Mouse (Mus musculus) frontal cortex, adult 2 months (tissue): ENCODE data around the gene Gna14. TPM values are rescaled to one million over a fixed set of nuclear protein-coding genes. Genes with fewer than 3 reads are reported as not detected.

Experiments
- DNase-seq, 2 experiments: peaks; one replicate each; pipeline ENCODE4 v3.0.0; 2022; ENCODE audit warnings: low spot score in 1 of 2; ENCODE audit errors: extremely low spot score in 1 of 2
- polyA plus RNA-seq: library from polyadenylated mRNA; depleted of rRNA; stranded (reverse); fragments of >200 nt; gene quantifications from 2 replicates; pipeline ENCODE4 v1.2.3, GENCODE M21; 2012

Gna14 gene
- polyA plus RNA-seq, 1 experiment, result 0.30 TPM

DNA sequence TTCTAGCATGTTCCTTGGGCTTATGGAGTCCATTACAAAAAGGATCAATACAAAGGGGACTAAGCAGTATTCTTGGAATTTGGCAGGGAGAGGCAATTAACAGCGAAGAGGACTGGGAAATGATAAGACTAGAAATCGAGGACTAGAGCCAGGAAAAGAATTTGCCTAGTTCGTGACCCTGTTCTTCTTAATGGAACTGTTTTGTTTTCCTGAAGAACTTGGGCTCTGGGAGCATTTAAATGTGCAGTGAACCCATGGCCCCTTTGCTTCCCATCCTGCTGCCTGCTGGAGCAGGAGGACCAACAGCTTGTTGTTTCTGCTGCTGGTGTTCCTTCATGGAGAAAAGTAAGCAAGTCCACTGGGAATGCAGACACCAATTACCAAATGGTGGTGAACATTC lies 15.3 kb downstream of the Gna14 start:
- DNase-seq, result no peak

DNA sequence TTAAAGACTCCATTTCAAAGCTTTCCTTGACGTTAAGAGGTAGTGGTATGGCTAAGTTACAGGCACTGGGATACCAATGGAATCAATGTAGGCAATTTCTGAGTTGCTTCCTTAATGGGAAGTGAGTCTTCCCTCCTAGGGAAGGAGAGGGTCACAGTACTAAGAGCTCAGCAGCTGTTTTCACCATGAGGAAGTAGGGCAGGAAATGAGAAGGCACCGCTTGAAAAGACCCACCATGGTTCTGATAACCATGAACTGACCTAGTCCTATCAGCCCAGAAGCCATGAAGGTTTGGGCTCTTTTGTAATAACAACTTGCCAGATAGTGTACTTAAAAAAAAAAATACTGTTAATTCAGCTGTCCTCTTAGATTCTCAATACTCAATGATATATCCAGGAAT lies 20.6 kb downstream of the Gna14 start:
- DNase-seq, result no peak

DNA sequence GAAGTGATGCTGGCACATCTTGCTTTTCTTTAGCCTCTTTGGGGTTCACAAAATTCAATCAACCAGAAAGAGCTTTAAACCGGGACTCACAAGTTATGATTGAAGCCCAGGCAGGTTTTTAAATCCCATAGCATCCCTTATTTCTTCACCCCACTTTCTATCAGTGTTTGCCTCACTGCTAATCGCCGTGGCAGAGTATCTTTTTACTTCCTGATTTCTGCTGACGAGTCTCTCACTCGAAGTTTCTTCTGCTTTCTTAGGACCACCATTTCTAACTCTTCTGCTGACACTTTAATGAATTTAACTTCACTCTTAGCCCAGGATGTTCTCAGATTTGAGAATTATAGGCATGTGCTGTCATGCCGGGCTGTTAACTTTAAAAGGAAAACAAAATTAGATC lies 21.6 kb downstream of the Gna14 start:
- no peak for DNase-seq

DNA sequence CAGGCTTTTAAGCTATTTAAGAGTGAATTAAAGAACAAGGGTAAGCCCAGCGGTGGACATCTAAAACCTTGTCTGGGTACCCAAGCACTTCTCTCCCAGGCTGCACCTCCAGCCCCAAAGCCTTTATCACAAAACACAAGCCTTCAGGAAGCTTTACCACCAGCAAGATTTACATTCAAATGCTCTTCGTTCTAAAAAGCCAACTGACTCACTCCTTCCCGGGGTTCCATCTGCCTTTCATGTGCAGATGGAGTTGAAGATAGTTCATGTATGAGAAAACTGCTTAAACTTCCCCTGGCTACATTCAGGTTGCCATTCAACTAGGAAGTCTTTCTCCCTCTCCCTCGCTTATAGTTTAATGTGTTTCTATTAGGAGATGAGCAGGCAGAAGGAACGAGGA lies 23.8 kb downstream of the Gna14 start:
- DNase-seq, result no peak

DNA sequence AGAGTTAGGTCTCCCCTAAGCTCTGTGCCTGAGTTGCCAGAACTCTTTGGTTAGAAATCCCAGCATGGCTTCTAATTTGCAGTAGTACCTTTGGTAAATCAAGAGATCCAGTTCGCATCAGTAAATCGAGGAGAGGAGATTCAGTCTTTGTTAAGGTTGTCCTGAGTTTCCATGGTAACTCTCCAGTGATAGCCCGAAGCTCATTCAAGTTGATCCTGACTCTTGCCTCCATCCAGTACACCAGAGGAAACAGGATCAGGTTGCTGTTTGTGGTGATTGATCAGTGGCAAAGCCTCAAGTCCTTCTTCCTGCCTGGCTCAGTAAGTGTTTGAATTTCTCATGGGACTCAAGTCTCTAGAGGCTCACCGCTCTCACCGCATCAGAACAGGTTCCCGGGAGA lies 24.7 kb downstream of the Gna14 start:
- no peak for DNase-seq

DNA sequence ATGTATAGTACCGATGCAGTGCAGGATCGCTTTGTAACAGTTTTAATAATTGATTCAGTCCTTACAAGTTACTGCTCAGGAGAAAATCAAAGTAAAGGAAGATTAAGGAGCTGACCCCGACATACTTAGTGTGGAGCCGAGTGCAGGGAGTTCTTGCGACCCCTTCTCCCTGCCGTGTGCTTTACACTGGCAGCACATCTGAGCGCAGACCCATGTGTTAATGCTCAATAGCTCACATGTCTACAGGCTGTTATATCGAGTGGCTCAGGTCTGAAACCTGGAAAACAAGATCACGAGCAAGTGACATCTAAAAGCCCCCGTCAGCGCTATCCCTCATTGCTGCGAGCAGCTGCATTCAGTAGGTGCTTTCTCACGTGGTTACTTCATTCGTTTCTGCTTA lies 25.3 kb downstream of the Gna14 start:
- DNase-seq, result no peak

DNA sequence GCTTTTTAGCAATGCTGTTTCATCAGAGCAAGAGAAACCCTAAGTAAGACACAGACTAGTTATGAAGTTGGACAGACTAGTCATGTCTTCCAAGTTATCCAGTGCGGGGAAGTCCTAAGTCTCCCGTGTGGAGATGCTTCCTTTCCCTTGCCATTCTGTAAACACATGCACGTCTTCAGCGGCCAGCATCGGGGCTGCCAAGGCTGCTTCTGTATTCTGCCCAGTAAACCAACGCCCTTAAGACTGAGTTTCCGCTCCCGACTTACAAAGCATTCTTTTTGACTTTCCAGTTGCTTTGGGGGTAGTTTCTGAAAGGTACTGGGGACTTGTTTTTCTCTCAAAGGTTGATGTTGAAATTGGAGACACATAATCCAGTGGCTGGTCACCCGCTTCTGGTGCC lies 26.9 kb downstream of the Gna14 start:
- no peak for DNase-seq

DNA sequence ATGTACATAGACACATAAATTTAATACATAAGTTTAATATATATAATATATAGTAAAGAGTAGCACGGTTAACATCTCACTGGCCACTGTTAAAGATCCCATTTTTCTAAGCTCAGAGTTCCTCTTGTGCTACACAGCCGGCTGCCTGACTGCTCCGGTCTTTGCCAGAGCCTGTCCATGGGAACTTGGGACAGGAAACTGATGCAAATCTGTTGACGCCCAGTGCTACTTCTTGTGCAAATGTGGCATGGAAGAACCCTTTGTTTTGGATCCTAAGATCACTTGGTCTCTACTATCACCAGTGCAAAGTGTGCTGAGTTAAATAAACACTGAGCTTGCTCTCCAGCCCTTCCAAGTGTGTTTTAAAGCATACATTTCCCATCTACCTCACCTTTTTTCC lies 29.2 kb downstream of the Gna14 start:
- DNase-seq, result no peak

DNA sequence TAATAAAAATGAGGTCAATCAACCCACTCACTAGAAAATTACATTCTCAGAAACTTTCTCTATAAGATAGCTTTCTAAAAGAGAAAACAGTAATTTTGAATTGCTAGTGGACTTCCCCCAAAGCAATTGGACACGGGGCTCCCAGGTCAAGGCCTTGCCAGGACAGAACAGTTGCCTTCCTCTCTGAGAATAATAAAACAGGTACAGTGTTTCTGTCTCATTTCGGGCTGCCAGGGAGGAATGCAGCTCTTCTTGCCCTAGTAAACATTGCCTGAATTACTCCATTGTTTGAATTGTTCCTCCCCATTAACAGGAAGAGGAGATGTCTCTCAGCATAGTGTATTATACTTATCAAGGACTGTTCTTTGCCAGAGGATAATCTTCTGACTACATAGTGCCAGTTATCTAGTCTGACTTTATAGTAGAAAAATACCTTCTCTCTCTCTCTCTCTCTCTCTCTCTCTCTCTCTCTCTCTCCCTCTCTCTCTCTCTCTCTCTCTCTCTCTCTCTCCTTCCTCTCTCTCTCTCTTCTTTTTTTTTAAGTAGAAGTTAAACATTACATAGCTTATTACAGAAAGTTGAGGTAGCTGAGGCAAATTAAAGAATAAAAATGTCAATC lies 33.3 kb downstream of the Gna14 start:
- DNase-seq, result no peak

DNA sequence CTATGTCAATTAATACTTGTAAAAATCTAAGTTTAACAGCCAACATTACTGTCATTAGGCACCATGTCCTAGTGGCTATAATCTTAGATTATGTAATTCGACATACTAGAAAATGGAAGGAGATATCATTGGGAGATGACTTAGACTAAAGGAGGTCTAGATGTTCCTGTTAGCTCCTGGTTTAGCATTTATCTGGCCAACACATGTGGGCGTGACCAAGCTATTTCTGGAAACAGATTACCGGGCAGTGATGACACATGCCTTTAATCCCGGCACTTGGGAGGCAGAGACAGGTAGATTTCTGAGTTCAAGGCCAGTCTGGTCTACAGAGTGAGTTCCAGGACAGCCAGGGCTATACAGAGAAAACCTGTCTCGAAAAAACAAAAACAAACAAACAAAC lies 37.1 kb downstream of the Gna14 start:
- DNase-seq, result no peak

DNA sequence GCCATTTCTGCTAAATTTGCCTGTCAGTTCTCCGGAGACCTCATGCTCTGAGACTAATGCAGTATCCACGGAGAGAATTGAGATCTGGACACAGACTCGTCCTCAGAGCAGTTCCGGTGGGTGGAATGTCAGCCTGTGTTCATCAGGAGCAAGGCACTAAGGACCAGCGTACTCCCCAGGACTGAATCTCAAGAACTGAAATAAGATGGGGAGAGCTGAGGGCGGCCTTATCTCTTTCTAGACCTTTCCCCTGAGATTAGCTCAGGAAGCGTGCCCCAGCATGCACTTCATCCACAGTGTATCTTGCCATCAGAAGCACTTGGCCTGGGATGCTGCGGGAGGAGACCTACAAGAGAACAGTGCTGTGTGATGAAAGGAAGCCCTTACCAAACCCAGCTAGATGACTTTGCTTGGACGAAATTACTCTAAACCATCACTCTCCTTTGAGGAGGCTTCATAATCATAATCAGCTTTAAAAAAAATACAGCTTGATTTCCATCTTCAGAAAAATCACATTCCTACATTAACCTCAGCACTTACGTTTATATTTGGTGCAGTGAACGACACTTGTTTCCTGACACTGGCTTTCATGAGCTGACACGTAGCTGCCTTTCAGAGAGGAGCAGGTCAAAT lies 41.9 kb downstream of the Gna14 start:
- no peak for DNase-seq

DNA sequence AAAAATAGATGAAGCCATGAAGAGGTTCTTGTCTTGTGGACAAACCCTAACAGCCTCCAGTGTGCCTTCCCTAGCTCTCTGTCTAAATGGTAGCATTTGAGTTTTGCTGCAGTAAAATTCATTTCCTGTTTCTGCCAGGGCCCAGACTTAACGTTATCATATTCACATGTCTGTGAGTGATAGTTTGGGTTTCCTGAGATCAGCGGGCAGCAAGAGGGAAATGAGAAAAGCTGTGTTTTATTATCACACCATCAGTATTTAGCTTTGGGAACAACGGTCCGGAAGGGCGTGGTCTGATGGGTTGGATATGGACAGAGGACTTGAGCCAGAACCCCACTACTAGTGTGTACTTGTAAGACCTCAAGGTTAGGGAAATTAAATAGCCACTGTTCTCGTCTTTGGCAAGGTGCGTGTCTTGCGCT lies 42.6 kb downstream of the Gna14 start:
- no peak for DNase-seq

DNA sequence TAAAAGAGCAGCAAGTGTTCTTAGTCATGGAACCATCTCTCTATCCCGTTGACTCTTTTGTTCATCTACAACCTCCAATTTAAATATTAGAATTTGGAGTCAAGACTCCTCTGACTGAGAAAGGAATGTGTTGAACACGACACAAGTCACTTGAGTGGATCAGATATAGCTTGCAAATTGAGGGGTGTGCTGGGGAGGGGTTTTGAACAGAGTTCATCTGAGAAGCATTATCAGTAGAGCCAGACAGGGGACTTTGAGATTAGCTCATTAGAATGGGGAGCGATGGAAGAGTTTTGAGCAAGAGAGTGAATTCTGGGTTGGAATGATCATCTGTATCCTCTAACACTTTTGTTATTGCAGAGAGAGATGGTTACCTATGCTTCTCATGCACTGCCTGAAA lies 46.5 kb downstream of the Gna14 start:
- no peak for DNase-seq

DNA sequence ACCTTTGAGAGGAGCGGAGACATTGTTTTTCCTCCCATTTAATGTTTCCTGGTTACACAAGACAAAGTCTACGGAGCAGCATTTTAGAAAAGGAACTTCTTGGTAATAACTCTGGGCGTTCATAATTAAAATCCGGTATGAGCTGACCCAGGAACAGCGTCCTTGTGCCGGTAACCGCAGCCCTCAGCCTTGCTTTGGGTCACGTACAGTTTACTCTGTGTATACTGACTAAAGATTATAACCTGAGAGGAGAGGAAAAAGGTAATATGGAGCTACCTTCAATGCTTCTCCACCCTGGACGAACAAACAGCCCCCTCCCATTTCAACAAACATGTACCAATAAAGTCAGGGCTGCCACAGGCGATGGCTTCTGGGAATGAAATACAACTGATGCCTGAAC lies 48.7 kb downstream of the Gna14 start:
- DNase-seq, result no peak

DNA sequence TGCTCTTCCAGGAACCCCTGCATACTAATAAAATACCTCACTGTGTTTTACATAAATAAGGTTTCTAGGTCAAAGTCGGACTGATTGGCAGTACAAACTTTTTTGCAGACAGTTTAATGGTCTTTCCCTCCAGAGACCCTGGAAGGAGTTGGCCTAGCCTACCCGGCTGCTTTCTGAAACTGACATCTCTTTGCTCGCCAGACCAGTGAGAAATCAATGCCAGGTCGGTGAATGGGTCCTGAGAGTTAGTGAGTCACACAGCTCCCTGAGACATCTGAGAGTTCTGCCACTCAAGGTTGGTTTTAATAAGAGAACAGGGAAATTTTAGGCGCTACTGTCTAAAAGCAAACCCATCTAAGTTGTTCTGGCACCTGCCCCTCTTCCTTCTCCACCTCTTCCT lies 49.1 kb downstream of the Gna14 start:
- no peak for DNase-seq

DNA sequence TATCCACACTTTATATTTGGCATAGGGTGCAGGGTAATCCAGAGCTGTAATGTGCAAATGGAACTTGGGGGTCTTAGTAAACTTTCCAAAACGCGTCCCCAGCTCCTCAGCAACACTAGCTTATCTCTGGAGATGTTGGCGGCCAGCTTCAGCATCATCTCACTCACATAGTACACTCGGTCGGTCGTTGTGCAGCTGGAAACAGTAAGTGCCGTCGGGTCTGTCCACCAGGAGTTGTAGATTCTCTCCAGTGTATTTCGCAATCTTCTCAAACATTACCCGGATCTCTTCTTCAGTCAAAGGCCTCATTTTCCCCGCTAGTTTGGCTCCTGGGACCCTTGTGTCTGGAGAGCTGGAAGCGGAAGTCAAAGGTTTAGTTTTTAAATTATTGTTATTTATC lies 55.2 kb downstream of the Gna14 start:
- no peak for DNase-seq

DNA sequence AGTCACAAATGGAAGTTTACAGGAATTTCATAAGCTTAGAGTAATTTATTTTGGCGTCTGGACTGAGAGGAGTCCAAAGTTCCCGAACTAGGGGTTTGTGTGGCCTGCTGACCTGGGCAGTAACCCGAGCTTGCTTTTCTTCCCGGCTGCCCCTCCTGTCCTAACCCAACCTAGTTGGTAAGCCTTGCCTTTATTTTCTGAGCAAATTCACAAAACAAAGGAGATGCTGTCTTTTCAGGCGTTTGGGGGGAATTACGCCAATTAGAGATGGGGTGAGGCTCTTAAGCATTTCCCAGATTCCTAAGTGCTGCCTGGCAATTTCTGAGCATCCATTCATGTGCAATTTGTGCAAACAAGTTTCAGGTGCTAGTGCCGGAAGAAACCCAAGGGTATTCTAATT lies 55.9 kb downstream of the Gna14 start:
- DNase-seq, result no peak

DNA sequence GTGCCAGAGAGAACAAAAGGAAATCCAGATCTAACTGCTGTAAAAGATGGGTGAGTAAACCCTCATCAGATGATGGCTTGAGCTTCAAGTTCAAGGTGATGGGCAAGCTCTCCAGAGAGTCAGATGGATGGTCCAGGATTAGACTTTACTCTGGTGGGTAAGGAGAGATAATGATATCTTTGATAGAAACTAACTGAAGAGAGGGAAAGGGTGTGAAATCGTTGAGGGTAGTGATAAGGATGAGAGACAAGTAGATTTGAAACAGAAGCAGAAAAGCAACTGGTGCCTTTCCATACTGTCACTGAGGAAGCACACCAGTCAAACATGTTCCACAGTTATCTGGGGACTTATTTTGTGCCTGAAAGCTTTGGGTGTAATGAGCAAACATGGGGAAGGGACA lies 56.9 kb downstream of the Gna14 start:
- no peak for DNase-seq

DNA sequence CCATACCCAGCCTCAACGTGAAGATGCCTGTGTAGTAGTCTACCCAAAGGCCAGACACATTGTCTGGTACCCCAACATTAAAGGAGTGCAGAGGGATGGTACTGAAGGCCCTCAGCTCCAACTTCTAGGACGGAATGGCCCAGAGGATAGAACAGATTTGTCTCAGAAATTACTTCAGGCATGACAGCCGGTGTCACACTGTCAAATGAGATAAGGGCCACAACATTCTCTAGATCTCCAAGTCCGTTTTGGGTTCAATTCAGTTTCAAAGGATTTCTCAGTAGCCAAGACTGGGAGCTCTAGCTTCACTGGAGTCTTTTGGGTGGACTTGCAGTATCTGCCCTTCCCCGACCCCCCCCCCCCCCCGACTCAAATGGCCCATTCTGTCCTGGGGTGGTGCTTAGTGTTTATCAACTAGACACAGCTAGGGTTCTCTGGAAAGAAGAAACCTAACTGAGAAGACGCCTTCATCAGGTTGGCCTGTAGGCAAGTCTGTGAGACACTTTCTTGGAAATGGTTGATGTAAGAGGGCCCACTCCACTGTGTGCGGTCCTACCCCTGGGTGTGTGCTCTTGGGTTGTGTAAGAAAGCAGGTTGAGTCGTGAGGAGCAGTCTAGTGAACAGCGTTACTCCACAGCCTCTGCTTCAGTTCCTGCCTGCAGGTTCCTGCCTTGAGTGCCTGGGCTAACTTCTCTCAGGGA lies 59.4 kb downstream of the Gna14 start:
- no peak for DNase-seq

DNA sequence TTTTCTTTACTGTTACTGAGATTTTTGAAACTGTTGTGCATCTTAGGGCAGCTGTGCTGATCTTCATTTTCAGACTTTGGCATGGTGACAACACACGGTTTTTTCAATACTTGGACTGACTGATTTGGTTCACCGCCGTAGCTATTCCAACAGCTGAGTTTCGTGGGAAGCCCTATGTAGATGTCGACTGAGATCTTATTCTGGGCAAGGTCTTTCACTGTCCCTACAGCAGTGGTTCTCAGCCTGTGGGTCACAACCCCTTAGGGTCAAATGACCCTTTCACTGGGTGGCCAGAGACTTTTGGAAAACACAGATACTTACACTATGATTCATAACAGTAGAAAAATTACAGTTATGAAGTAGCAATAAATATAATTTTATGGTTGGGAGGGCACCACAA lies 60.5 kb downstream of the Gna14 start:
- peak in 1 of 2 experiments; percentile 2 for DNase-seq

DNA sequence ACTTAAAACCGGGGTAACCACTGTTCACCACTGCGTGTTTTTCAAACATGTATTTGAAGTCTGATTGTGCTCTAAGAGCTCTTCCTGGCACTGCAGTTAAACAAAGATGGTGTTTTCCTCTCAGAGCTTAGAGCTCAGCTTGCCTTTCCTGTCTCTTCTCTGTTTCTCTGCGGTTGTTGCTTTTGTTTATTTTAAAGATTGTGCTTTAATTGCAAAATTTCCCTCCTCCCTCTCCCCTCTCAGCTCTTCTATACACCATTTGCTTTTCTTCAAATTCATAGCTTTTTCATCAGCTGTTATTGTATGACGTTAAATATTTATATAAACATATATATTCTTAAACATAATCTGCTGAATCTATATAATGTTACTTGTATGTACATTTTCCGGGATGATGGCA lies 66.5 kb downstream of the Gna14 start:
- no peak for DNase-seq

DNA sequence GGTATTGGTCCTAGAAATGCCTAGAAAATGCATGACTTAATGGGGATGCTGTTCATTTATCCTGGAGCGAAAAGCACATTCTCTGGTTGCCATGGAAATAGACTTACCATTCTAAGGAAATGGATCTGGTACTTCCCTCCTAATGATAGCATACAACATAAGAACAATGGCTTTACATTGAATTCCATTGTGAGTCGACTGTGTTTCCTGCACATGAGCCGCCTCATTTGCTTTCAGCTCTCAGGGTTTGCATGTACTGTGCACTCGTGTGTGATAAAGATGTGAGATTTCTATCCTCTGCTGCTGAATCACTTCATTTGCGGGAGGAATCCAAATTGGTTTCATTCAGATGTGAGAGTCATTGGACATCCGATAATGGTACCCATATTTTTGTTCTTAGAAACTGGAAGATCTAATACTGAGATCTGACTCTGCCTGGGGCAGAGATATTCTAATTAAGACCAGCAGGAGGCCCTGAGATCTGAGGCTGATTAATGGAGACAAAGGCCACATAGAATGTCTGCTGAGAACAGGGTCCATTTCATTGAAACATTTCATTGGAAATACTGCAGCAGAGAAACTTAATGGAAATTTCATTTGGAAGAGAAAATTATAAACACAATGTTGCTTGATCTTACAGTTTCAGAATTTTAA lies 71.3 kb downstream of the Gna14 start:
- peak in 1 of 2 experiments; percentile 1 for DNase-seq
